Comparison of ENCODE assay signal across 8 mouse cellular contexts in genomic region chr7:25394754-25395153, GRCm38 (mm10). TPM values are rescaled to one million over a fixed set of nuclear protein-coding genes. Genes with fewer than 3 reads are reported as not detected.
DNase-seq lines count a peak whose midpoint lies in the region; ATAC-seq and TF ChIP-seq lines count a peak whose summit lies in the region.

No protein-coding gene starts in this region.

- no peak for DNase-seq in heart, postnatal 14 days
- DNase-seq in hindbrain, embryonic 10.5 days (ENCODE audit: low spot score): no peak
- DNase-seq in midbrain, embryonic 11.5 days (ENCODE audit: low spot score, missing footprints): peak; percentile 85
- no peak for DNase-seq in gastrocnemius, adult 18-20 months (ENCODE audit: low spot score)
- no peak for DNase-seq in testis, postnatal 14 days (ENCODE audit: low spot score)
- DNase-seq in natural killer cell, adult 2 months (ENCODE audit: low spot score in 2 of 2): no peak

- H3K4me3 ChIP-seq in heart, embryonic 13.5 days: peak overlapping the region; percentile 70
- H3K4me3 ChIP-seq in bone marrow macrophage, adult 2 months (ENCODE audit: insufficient read depth, low read length): peak overlapping the region; percentile 80
- H3K4me3 ChIP-seq in hindbrain, embryonic 10.5 days: peak overlapping the region; percentile 78
- H3K4me3 ChIP-seq in midbrain, embryonic 11.5 days (ENCODE audit: low read depth, low read length): peak overlapping the region; percentile 69

- no peak for ATAC-seq in heart, embryonic 13.5 days (ENCODE audit: extremely low read depth, insufficient number of reproducible peaks, low FRiP score, low TSS enrichment)
- no peak for ATAC-seq in midbrain, embryonic 11.5 days (ENCODE audit: low FRiP score)

- H3K36me3 ChIP-seq in heart, embryonic 13.5 days: no peaks in the 10 kb centered on the region
- H3K36me3 ChIP-seq in hindbrain, embryonic 10.5 days: no peaks in the 10 kb centered on the region
- H3K36me3 ChIP-seq in midbrain, embryonic 11.5 days (ENCODE audit: control insufficient read depth, insufficient read depth, low read length): no peaks in the 10 kb centered on the region

- H3K27me3 ChIP-seq in heart, embryonic 13.5 days (replicated peaks): no peaks in the 10 kb centered on the region
- H3K27me3 ChIP-seq in hindbrain, embryonic 10.5 days (ENCODE audit: insufficient read depth, poor library complexity, severe bottlenecking): peaks cover 23% of the 10 kb centered on the region
- H3K27me3 ChIP-seq in midbrain, embryonic 11.5 days (ENCODE audit: control insufficient read depth, insufficient read depth, low read length): no peaks in the 10 kb centered on the region

- H3K9me3 ChIP-seq in heart, embryonic 13.5 days: no peaks in the 10 kb centered on the region
- no peaks in the 10 kb centered on the region for H3K9me3 ChIP-seq in hindbrain, embryonic 10.5 days
- no peaks in the 10 kb centered on the region for H3K9me3 ChIP-seq in midbrain, embryonic 11.5 days (ENCODE audit: control insufficient read depth, low read length)

- intact Hi-C loops in heart, postnatal 14 days (cut with DNase I): loop anchor here (5.0 kb wide), 1 partner anchor 152 kb away; no protein-coding TSS in a partner anchor

- H3K4me2 ChIP-seq in heart, embryonic 13.5 days: peak overlapping the region; percentile 90
- peak overlapping the region; percentile 88 for H3K4me2 ChIP-seq in midbrain, embryonic 11.5 days

- TF ChIP-seq CTCF in bone marrow macrophage, adult 2 months (IDR thresholded peaks at IDR 0.05; ENCODE audit: low read depth, low read length): no peak

- no peak overlapping the region; the same call in 1 of the 2 replicates for H3K27ac ChIP-seq in heart, embryonic 13.5 days (replicated peaks)
- H3K27ac ChIP-seq in bone marrow macrophage, adult 2 months (ENCODE audit: insufficient read depth, low read depth, low read length): peak overlapping the region; percentile 82
- H3K27ac ChIP-seq in hindbrain, embryonic 10.5 days: no peak overlapping the region
- no peak overlapping the region for H3K27ac ChIP-seq in midbrain, embryonic 11.5 days (ENCODE audit: low read depth, low read length)

- peaks cover 35% of the 10 kb centered on the region for H3K4me1 ChIP-seq in heart, embryonic 13.5 days
- peaks cover 19% of the 10 kb centered on the region for H3K4me1 ChIP-seq in bone marrow macrophage, adult 2 months (ENCODE audit: control insufficient read depth, insufficient read depth, low read length)
- peaks cover 56% of the 10 kb centered on the region for H3K4me1 ChIP-seq in hindbrain, embryonic 10.5 days (replicated peaks)
- H3K4me1 ChIP-seq in midbrain, embryonic 11.5 days (ENCODE audit: control insufficient read depth, insufficient read depth, low read length): peaks cover 7% of the 10 kb centered on the region

- peak overlapping the region; percentile 87 for H3K9ac ChIP-seq in heart, embryonic 13.5 days
- peak overlapping the region; percentile 73 for H3K9ac ChIP-seq in midbrain, embryonic 11.5 days (ENCODE audit: low read length)

- 18% methylated on average over 7 of the region's 7 CpGs for WGBS in heart, embryonic 13.5 days
- WGBS in hindbrain, embryonic 10.5 days: 24% methylated on average over 7 of the region's 7 CpGs
- 30% methylated on average over 7 of the region's 7 CpGs for WGBS in midbrain, embryonic 11.5 days

- no peak for TF ChIP-seq POLR2A in bone marrow macrophage, adult 2 months (IDR thresholded peaks at IDR 0.05; ENCODE audit: borderline replicate concordance, low read depth, low read length)

RNA-seq across cellular contexts. Expression of gene Lipe, which starts 3.8 kb away (rescaled TPM):
- 5.7 and 6.9 TPM in 2 replicates for polyA plus RNA-seq in heart, embryonic 13.5 days (2015; fragmentation: Nextera tagmentation; extraction: Ambion mirVana)
- 10 to 100 TPM; 43.2 to 55.0 TPM for total RNA-seq in heart, postnatal 14 days (2021)
- 28.7 and 37.1 TPM in 2 replicates for polyA plus RNA-seq in bone marrow macrophage, adult 2 months (2012; ENCODE audit: insufficient read depth, insufficient read length, missing spikeins)
- 6.0 and 8.6 TPM in 2 replicates for polyA plus RNA-seq in hindbrain, embryonic 10.5 days (2016; fragmentation: Nextera tagmentation; extraction: Ambion mirVana)
- 1.7 and 2.3 TPM in 2 replicates for polyA plus RNA-seq in midbrain, embryonic 11.5 days (2014; fragmentation: Nextera tagmentation; extraction: Ambion mirVana)
- total RNA-seq in gastrocnemius, adult 18-20 months (2021): 10 to 100 TPM; 21.3 to 22.7 TPM

RNA-seq across cellular contexts. Expression of gene Cxcl17, which starts 17.9 kb away (rescaled TPM):
- polyA plus RNA-seq in heart, embryonic 13.5 days (2015; fragmentation: Nextera tagmentation; extraction: Ambion mirVana): 0.27 and 0.40 TPM in 2 replicates
- total RNA-seq in heart, postnatal 14 days (2021): not detected
- polyA plus RNA-seq in bone marrow macrophage, adult 2 months (2012; ENCODE audit: insufficient read depth, insufficient read length, missing spikeins): not detected in 2 replicates
- polyA plus RNA-seq in hindbrain, embryonic 10.5 days (2016; fragmentation: Nextera tagmentation; extraction: Ambion mirVana): 0.45 and 0.63 TPM in 2 replicates
- 0.18 and 0.22 TPM in 2 replicates for polyA plus RNA-seq in midbrain, embryonic 11.5 days (2014; fragmentation: Nextera tagmentation; extraction: Ambion mirVana)
- total RNA-seq in gastrocnemius, adult 18-20 months (2021): not detected

RNA-seq across cellular contexts. Expression of gene Cnfn, which starts 25.2 kb away (rescaled TPM):
- not detected in 2 replicates for polyA plus RNA-seq in heart, embryonic 13.5 days (2015; fragmentation: Nextera tagmentation; extraction: Ambion mirVana)
- not detected for total RNA-seq in heart, postnatal 14 days (2021)
- not detected in 2 replicates for polyA plus RNA-seq in bone marrow macrophage, adult 2 months (2012; ENCODE audit: insufficient read depth, insufficient read length, missing spikeins)
- polyA plus RNA-seq in hindbrain, embryonic 10.5 days (2016; fragmentation: Nextera tagmentation; extraction: Ambion mirVana): not detected in 2 replicates
- not detected in 2 replicates for polyA plus RNA-seq in midbrain, embryonic 11.5 days (2014; fragmentation: Nextera tagmentation; extraction: Ambion mirVana)
- total RNA-seq in gastrocnemius, adult 18-20 months (2021): not detected
